Mouse (Mus musculus): ENCODE results near the gene Lce1m.

- TF ChIP-seq POLR2A (IDR thresholded peaks at IDR 0.05; ENCODE audit: borderline replicate concordance, extremely low read depth, low read depth, low read length): no peak
- no peak for TF ChIP-seq CTCF (IDR thresholded peaks at IDR 0.05; ENCODE audit: insufficient read depth, low read length)
Observed at GRCm38 (mm10) chr3:93014378-93014801, 4.5 kb downstream of the Lce1m start.
